Mouse (Mus musculus) layer of hippocampus, adult 2 months (tissue): ENCODE measurements at regions not wholly inside any gene's neighbourhood (a gene's known extent, or its start where the extent isn't known, plus 50 kb on each side); places are given as distances from the start of the nearest gene placed in this dataset.

Experiments used
- DNase-seq, 2 experiments: peaks; one replicate each; pipeline ENCODE4 v3.0.0; 2022; ENCODE audit warnings: low spot score in 2 of 2
- H3K27ac ChIP-seq: fragments of 200-600 bp; 2 replicates; pipeline ENCODE4 v1.8.1; 2022
- H3K4me3 ChIP-seq: fragments of 200-600 bp; 2 replicates; pipeline ENCODE4 v1.8.1; 2022; ENCODE audit warnings: mild to moderate bottlenecking
- CTCF ChIP-seq: fragments of 200-600 bp; conservative IDR thresholded peaks from 2 replicates; pipeline ENCODE4 v1.8.1; 2022; ENCODE audit warnings: antibody characterized with exemption, mild to moderate bottlenecking, moderate library complexity

DNA sequence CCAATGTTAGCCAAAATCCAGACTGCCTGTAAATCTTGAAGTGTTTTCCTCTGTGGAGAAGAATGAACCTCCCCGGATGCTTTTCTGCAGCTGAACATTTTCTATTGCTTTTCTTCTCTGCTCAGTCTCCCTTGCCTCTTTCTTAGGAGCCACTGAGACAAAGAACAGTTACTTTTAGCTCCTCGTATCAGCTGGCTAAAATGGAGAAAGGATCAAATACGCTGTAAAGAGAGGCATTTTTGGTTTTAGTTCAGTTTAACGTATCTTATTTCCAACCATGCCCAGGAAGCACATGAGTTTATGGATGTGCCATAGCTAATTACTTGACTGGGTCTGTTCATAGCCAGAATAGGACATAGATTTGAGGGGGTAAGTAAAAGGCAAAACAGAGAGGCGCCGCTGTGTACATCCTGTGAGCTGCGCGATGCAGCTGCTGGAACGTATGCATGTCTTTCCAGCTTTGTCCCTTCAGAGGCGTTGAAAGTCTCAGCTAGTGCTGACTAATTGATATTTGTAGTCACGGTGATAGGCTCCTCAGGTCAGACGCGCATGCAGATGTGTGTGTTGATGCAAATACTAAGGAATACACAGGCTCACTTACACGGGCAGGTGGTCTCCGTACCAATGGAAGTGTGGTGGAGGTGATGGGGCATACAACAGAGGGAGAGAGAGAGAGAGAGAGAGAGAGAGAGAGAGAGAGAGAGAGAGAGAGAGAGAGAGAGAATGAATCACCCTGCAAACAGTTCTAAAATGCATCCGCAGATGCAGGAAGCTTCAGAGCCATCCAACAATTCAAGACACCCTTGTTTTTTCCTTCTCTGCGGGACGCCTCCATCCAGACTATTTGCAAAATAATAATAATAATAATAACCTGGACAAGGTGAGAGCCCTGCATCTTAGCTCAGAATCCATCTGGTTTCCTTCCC, 216.5 kb upstream of the Ubash3b start:
- no peak for TF ChIP-seq CTCF
- Histone ChIP-seq H3K4me3 (peak overlapping the region; percentile 54), H3K27ac (peak overlapping the region; percentile 89)
- peak in 1 of 2 experiments; percentile 11 for DNase-seq

DNA sequence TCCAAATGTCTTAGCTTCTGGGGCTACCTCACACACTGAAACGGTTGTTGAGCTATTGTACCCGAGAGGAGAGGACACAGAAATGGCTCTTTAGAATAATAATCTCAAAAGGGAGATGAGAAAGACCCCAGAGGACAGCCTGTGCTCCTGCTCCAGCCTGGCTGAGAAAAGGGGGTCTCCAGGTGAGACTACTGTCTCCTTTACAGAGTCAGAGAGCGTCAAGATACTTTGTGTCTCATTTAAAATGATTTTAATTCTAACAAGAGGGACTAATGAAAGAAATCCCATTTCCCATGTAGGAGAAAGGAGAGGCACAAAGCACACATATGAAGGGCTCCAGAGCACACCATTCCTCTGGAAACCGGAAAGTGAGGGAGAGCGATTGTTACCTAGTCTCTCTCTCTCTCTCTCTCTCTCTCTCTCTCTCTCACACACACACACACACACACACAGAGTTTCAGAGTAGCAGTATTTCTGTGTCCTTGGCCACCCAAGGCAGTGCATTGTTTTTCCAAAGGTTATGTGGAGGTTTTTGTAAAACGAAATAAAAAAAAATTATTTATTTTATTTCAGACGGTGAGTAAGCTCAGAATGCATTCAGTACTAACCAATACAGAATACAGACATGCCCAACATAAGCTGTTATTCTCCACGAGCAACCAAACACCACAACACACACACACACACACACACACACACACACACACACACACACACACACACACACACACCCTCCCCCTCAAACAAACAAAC, 215.6 kb upstream of the Ubash3b start:
- DNase-seq = no peak
- Histone ChIP-seq H3K27ac (peak overlapping the region; percentile 94), H3K4me3 (peak overlapping the region; percentile 63)
- TF ChIP-seq CTCF = no peak

DNA sequence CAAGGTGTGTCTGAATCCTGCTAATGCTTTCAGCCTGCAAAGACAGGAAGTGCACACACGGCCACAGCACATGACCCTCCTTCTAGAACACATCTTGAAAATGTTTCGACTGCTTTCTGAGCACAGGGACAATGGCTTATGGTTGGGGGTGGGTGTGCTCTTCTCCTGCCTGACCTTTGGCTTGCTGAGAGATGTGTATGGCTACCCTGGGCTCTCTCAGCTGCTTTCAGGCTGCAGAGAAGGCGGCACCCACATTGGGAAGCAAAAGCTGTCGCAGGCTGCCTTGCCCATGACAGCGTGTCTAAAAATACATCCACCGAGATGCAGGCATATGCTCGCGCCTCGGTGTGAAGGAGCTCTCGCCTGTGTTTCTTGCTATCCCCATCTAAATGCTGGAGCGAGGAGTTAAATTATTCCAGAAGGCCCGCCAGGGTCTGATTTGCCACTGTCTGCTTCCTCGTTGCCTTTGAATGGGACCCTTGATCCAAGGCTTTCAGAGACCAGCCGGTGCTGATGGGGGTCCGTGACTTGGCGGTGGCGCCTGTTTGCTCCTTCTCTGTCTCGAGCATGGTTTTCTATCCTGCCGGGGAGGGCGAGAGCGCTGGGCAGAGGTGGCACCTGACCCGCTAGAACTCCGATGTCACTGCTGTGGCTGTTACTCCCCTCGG, 214.6 kb upstream of the Ubash3b start:
- TF ChIP-seq CTCF = no peak
- peak; percentile 58 to 73 for DNase-seq
- Histone ChIP-seq H3K4me3 (peak overlapping the region; percentile 63), H3K27ac (peak overlapping the region; percentile 94)

DNA sequence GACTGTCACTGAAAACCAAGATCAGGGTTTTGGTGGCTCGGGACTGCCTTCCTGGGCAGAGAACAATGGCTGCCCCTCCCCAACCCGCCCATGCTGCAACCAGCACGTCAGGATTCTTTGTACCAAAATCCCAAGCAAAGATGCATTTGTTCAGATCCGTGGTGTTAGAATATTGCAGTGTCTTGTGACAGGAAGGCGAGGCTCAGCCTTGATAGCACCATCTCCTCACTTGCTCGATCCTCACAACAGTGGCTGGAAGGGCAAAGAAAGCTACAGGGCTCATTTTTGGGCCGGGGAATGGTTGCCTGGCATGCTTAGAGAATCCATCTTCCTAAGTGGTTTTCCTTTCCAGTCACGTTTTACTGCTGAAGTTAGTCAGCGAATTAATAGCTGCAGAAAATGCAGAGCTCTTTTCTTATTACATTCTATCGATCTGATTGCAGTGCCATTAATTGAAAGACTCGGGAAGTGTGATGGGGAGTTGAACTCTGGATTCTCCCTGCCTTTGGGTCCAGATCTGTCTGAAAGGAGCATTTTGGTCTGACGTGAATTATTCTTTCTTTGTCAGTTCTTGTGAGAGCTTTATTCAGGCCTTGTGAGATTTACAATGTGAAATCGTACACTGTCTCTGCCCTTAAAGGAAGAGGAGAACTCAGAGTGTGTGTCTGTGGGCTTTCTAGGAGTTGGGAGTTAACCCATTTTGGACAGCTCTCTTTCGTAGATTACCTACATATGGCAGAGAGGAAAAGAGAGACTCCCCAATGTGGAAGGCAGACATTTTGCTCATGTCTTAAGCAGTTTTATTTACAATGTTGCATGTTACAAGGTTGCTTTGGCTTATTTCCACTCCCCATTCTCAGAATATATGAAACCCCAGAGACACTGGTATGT, 213.3 kb upstream of the Ubash3b start:
- Histone ChIP-seq H3K27ac (peak overlapping the region; percentile 94), H3K4me3 (no peak overlapping the region)
- DNase-seq = no peak
- TF ChIP-seq CTCF = no peak

DNA sequence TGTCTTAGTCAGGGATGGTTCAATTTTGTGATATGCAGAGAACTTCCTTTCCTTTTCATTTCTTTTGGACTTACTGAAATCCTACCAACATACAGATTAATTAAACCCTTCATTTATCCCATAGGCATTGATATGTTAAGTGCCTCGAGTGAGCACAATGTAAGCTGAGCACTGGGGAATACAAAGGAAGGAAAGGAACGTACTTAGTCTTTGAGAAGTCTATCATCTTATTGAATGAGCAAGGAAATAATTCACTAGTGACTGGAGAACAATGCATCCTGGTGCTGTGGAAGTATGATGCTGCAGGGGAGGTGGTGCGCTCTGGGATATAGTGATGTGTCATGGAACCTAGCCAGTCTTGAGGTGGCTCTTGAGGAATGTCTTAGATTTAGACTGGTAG, 204.9 kb upstream of the Ubash3b start:
- TF ChIP-seq CTCF = no peak
- Histone ChIP-seq H3K4me3 (no peak overlapping the region), H3K27ac (no peak overlapping the region)
- no peak for DNase-seq

DNA sequence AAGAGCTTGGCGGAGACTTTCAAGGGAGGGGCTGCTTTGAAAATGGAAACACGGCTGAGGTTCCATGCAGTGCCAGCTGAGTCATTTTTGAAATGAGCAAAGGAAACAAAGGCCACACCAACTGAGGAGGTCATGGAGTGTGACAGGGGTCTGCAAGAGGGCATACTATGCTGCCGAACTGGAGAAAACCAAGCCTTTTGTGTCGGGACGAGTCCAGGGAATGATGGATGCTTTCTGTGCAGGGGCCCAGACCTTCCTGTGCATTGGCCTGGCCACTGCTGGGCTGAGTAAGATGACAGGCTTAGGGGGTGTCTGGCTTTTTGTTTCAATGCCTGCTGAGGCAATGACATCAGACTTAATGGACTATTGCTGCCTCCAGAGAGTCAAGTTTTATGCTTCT, 203.8 kb upstream of the Ubash3b start:
- H3K4me3 ChIP-seq = no peak overlapping the region
- no peak for DNase-seq
- no peak overlapping the region for H3K27ac ChIP-seq
- no peak for TF ChIP-seq CTCF

DNA sequence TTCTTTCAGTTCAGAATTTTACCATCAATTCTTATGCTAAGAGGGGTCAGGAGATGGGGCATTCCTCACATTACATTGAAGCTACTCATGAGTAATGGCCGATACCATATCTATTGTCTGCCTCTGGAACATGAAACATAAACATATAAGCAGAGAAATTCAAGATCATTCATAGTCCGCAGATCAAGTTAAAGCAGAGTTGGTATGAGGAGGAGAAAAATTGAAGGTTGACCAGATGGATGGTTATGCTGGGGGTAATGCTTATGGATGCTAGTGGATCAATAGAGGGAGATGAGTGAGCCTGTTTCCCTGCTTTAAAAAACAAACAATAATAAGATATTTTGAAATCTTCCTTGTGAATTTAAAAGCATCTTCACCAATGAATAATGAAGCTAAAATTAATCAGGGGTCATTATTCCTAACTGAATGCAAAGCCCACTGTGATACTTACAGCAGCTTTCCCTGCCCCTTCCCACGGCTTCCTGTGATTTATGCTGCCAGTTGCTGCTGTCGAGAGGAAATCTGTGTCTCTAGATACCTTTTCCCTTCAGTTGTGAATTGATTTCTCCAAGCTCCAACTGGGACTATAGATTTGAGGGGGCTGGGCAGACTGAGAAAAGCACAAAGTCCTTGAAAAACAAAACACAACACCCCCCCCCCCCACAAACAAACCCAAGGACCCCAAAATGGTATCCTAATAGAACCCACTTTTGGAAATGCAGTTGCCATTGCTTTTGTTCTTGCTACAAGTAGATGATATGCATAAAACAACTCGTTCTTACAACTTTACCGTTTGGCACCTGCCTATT, 203.1 kb upstream of the Ubash3b start:
- Histone ChIP-seq H3K27ac (no peak overlapping the region), H3K4me3 (no peak overlapping the region)
- no peak for TF ChIP-seq CTCF
- no peak for DNase-seq

DNA sequence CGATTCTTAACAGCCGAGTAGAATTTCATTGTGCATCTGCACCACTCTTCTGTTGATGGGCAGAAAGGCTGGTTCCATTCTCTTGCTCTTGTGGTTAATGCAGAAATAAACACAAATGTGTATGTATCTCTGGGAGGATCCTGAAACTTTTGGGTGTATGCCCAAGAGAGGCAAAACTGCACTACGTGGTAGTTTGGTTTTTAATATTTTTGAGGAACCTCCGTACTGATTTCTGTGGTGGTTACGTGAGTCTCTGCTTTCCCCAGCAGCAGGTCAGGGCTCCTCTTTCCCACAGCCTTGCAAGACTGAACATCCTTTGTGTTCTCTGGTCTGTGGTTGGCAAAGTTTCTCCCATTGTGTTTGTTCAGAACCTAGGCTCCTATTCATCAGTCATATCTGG, 198.9 kb upstream of the Ubash3b start:
- DNase-seq = no peak
- no peak for TF ChIP-seq CTCF
- peak overlapping the region; percentile 8; the same call in 1 of the 2 replicates for H3K27ac ChIP-seq
- no peak overlapping the region for H3K4me3 ChIP-seq

DNA sequence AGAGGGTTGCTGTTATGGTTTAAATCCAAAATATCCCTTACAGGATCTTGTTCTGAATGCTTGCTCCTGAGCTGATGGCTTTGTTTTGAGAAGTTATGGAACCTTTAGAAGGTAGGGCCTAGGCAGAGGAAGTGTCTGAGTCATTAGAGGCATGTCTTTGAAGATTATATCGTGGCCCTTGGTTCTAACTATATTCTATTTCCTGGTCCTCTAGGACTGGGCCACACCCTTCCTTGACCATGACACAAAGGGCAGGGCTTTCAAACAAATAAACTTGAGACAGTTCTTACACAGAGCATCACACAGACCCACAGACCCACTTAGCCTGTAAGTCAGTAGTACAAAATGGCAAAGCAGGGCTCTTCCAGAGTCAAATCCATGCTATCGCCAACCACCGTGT, 197.8 kb upstream of the Ubash3b start:
- DNase-seq = no peak
- no peak; the same call in 1 of the 2 replicates for TF ChIP-seq CTCF
- Histone ChIP-seq H3K4me3 (no peak overlapping the region), H3K27ac (no peak overlapping the region)

DNA sequence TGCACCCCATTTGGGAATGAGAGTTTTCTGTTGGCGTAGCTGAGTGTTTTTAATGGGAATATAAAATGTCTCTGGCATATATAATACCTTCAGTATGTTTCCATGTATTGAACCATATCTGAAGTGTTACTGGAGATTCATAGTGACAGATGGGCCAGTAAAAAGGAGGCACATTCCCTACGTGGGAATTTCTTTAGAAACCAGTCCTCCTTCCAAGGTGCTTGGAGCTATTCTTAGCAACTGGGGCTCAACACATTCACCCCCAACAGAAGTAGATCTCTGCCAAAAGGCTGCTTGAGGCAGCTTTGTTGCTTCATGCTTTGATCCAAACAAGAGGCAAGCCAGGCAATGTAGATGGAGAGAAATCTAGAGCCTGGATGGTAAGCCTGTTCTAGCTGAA, 183.8 kb upstream of the Ubash3b start:
- DNase-seq = no peak
- no peak for TF ChIP-seq CTCF

DNA sequence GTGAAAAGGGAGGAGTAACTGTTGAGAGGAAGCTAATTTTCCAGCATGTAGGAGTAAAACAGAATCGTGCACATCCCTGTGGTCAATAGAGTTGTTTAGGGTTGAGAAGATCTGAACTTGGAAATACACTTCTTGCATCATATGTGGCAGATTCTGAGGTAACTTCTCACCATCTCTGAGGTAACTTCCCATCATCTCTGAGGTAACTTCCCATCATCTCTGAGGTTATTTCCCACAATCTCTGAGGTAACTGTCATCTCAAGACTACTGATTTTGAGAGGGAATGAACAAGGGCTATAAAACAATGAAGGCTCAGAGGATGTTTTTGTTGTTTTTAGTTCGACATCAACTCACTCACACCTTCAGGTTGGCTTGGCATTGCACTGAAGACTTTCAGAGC, 175.9 kb upstream of the Ubash3b start:
- DNase-seq = no peak
- no peak for TF ChIP-seq CTCF
- no peak overlapping the region for H3K27ac ChIP-seq
- no peak overlapping the region for H3K4me3 ChIP-seq

More for the DNA sequence above, 183.8 kb upstream of the Ubash3b start:
- H3K27ac ChIP-seq = no peak overlapping the region
- no peak overlapping the region for H3K4me3 ChIP-seq
